Mouse (Mus musculus) bone marrow macrophage, adult 2 months (primary cell): Measurements from ENCODE around the gene Mus81.

Experiments
- CTCF ChIP-seq: IDR thresholded peaks from 2 replicates; pipeline ENCODE4 v1.5.1; 2012; ENCODE audit warnings: low read depth, mild to moderate bottlenecking, low read length, moderate library complexity
- POLR2A ChIP-seq: IDR thresholded peaks from 2 replicates; pipeline ENCODE4 v1.6.1; 2012; ENCODE audit warnings: mild to moderate bottlenecking, low read depth, low read length, borderline replicate concordance

- no peak for TF ChIP-seq POLR2A
- TF ChIP-seq CTCF: no peak
These were observed 13.7 kb downstream of the Mus81 start for GRCm38 (mm10) chr19:5474281-5475068.
